Mouse (Mus musculus): ENCODE results near the gene Ube2m.

Ube2m gene

GRCm38 (mm10) chr7:12997230-12997629, 40.8 kb downstream of the Ube2m start:
- no peak for DNase-seq (ENCODE audit: low read depth, low spot score)
- no peaks in the 10 kb centered on the region for H3K36me3 ChIP-seq (ENCODE audit: control insufficient read depth, insufficient read depth, low read length, poor library complexity, severe bottlenecking)
- no peaks in the 10 kb centered on the region for H3K27me3 ChIP-seq (ENCODE audit: control insufficient read depth, insufficient read depth, low read length, poor library complexity, severe bottlenecking)

GRCm38 (mm10) chr7:12995862-12996261, 42.2 kb downstream of the Ube2m start:
- Histone ChIP-seq H3K27me3 (ENCODE audit: control insufficient read depth, insufficient read depth, low read length, poor library complexity, severe bottlenecking) (no peaks in the 10 kb centered on the region), H3K36me3 (ENCODE audit: control insufficient read depth, insufficient read depth, low read length, poor library complexity, severe bottlenecking) (no peaks in the 10 kb centered on the region)
- DNase-seq (ENCODE audit: low read depth, low spot score): no peak

GRCm38 (mm10) chr7:12993148-12993547, 44.9 kb downstream of the Ube2m start:
- no peak for DNase-seq (ENCODE audit: low read depth, low spot score)
- Histone ChIP-seq H3K27me3 (ENCODE audit: control insufficient read depth, insufficient read depth, low read length, poor library complexity, severe bottlenecking) (no peaks in the 10 kb centered on the region), H3K36me3 (ENCODE audit: control insufficient read depth, insufficient read depth, low read length, poor library complexity, severe bottlenecking) (no peaks in the 10 kb centered on the region)

GRCm38 (mm10) chr7:12992222-12992621, 45.9 kb downstream of the Ube2m start:
- DNase-seq (ENCODE audit: low read depth, low spot score): peak; percentile 73
- no peaks in the 10 kb centered on the region for H3K36me3 ChIP-seq (ENCODE audit: control insufficient read depth, insufficient read depth, low read length, poor library complexity, severe bottlenecking)
- H3K27me3 ChIP-seq (ENCODE audit: control insufficient read depth, insufficient read depth, low read length, poor library complexity, severe bottlenecking): no peaks in the 10 kb centered on the region

- H3K27me3 ChIP-seq (ENCODE audit: control insufficient read depth, insufficient read depth, low read length, poor library complexity, severe bottlenecking): no peaks in the 10 kb centered on the region
- no peaks in the 10 kb centered on the region for H3K36me3 ChIP-seq (ENCODE audit: control insufficient read depth, insufficient read depth, low read length, poor library complexity, severe bottlenecking)
- no peak for DNase-seq (ENCODE audit: low read depth, low spot score)
Observed at GRCm38 (mm10) chr7:12987409-12988189, 50.5 kb downstream of the Ube2m start.

- Histone ChIP-seq H3K27me3 (ENCODE audit: control insufficient read depth, insufficient read depth, low read length, poor library complexity, severe bottlenecking) (no peaks in the 10 kb centered on the region), H3K36me3 (ENCODE audit: control insufficient read depth, insufficient read depth, low read length, poor library complexity, severe bottlenecking) (no peaks in the 10 kb centered on the region)
- DNase-seq (ENCODE audit: low read depth, low spot score): no peak
Observed at GRCm38 (mm10) chr7:12986906-12987305, 51.2 kb downstream of the Ube2m start.

- DNase-seq (ENCODE audit: low read depth, low spot score): no peak
- no peaks in the 10 kb centered on the region; the same call in 1 of the 2 replicates for H3K36me3 ChIP-seq (ENCODE audit: control insufficient read depth, insufficient read depth, low read length, poor library complexity, severe bottlenecking)
- H3K27me3 ChIP-seq (ENCODE audit: control insufficient read depth, insufficient read depth, low read length, poor library complexity, severe bottlenecking): no peaks in the 10 kb centered on the region
Observed at GRCm38 (mm10) chr7:12985724-12986123, 52.4 kb downstream of the Ube2m start.
